Mouse (Mus musculus) midbrain, embryonic 14.5 days (tissue): Measurements from ENCODE around the gene Zfp82. TPM values are rescaled to one million over a fixed set of nuclear protein-coding genes. Genes with fewer than 3 reads are reported as not detected.

Experiments
- ATAC-seq: fragments of 200-750 bp; cut with Nextera tagmentation; 2 replicates; pipeline ENCODE4 v1.8.0; 2017; ENCODE audit warnings: moderate number of reproducible peaks, moderate library complexity; ENCODE audit not compliant: low FRiP score, low TSS enrichment
- DNase-seq: peaks from one replicate; pipeline ENCODE4 v3.0.0-alpha.2; 2015
- H3K27ac ChIP-seq: fragments of 300-500 bp; sonication (generic); replicated peaks from 2 replicates; pipeline ENCODE4 v1.5.1; 2014; ENCODE audit warnings: mild to moderate bottlenecking, low read depth, low read length, moderate library complexity
- H3K27me3 ChIP-seq: fragments of 300-500 bp; sonication (generic); 2 replicates; pipeline ENCODE4 v1.6.1; 2014; ENCODE audit warnings: low read length, control low read depth, mixed read lengths; ENCODE audit not compliant: control insufficient read depth, insufficient read depth
- H3K36me3 ChIP-seq: fragments of 300-500 bp; sonication (generic); 2 replicates; pipeline ENCODE4 v1.6.1; 2014; ENCODE audit warnings: low read length, control low read depth; ENCODE audit not compliant: control insufficient read depth, insufficient read depth
- H3K4me1 ChIP-seq: fragments of 300-500 bp; sonication (generic); 2 replicates; pipeline ENCODE4 v1.6.1; 2014; ENCODE audit warnings: mild to moderate bottlenecking, antibody characterized with exemption, low read length, control low read depth; ENCODE audit not compliant: control insufficient read depth, insufficient read depth
- H3K4me2 ChIP-seq: fragments of 300-500 bp; sonication (generic); 2 replicates; pipeline ENCODE4 v1.6.1; 2014; ENCODE audit warnings: mild to moderate bottlenecking, low read length, moderate library complexity
- H3K4me3 ChIP-seq: fragments of 300-500 bp; sonication (generic); replicated peaks from 2 replicates; pipeline ENCODE4 v1.5.1; 2014; ENCODE audit warnings: low read depth, low read length
- H3K9ac ChIP-seq: fragments of 300-500 bp; sonication (generic); replicated peaks from 2 replicates; pipeline ENCODE4 v1.6.1; 2014; ENCODE audit warnings: mild to moderate bottlenecking, low read length, moderate library complexity
- H3K9me3 ChIP-seq: fragments of 300-500 bp; sonication (generic); 2 replicates; pipeline ENCODE4 v1.6.1; 2016; ENCODE audit warnings: low read length, control low read depth, mixed read lengths; ENCODE audit not compliant: control insufficient read depth
- WGBS: fragments of 180-500 bp; shearing (Covaris S2); extraction: QIAGEN DNeasy Blood & Tissue Kit; methylation state at CpG from one replicate; pipeline ENCODE4 v1.1.7; 2014; 5-methylcytosine and 5-hydroxymethylcytosine counted together
- microRNA-seq: library from miRNA; unstranded; fragments of <30 nt; microRNA quantifications from one replicate; pipeline ENCODE4, GENCODE M21; 2016
- polyA plus RNA-seq: library from polyadenylated mRNA; unstranded; fragments of >200 nt; fragmentation: Nextera tagmentation; extraction: Ambion mirVana; gene quantifications from 2 replicates; pipeline ENCODE4 v1.2.1, GENCODE M21; 2014

Zfp82 gene
- polyA plus RNA-seq, 1 experiment from 2014 or later: 11.6 TPM

- Histone ChIP-seq H3K4me2 (0 out of 2 replicates have a peak overlapping the region, but pooled peaks have one; percentile 7), H3K4me1 (peaks cover 7% of the 10 kb centered on the region; the same call in 1 of the 2 replicates), H3K27me3 (no peaks in the 10 kb centered on the region), H3K9me3 (no peaks in the 10 kb centered on the region), H3K9ac (no peak overlapping the region), H3K27ac (peak overlapping the region; percentile 45; the same call in 1 of the 2 replicates), H3K36me3 (peaks cover 24% of the 10 kb centered on the region), H3K4me3 (no peak overlapping the region)
- DNase-seq: peak; percentile 67
- ATAC-seq: no peak; the same call in 1 of the 2 replicates
- 51% methylated on average over 21 of the region's 21 CpGs for WGBS
Measured at GRCm38 (mm10) chr7:30009321-30010085, 63.2 kb downstream of the Zfp82 start.

GRCm38 (mm10) chr7:30008020-30008690 is 64.5 kb downstream of the Zfp82 start:
- no peak overlapping the region for H3K4me2 ChIP-seq
- ATAC-seq (no peak), DNase-seq (no peak)
- peaks cover 7% of the 10 kb centered on the region; the same call in 1 of the 2 replicates for H3K4me1 ChIP-seq
- no peaks in the 10 kb centered on the region for H3K9me3 ChIP-seq
- H3K9ac ChIP-seq: no peak overlapping the region; the same call in 1 of the 2 replicates
- H3K27ac ChIP-seq: no peak overlapping the region
- 84% methylated on average over 6 of the region's 6 CpGs for WGBS
- no peak overlapping the region for H3K4me3 ChIP-seq
- peaks cover 16% of the 10 kb centered on the region for H3K36me3 ChIP-seq
- no peaks in the 10 kb centered on the region for H3K27me3 ChIP-seq

GRCm38 (mm10) chr7:30007601-30008000 is 65.1 kb downstream of the Zfp82 start:
- Histone ChIP-seq H3K27me3 (no peaks in the 10 kb centered on the region), H3K4me2 (no peak overlapping the region), H3K27ac (no peak overlapping the region), H3K4me3 (no peak overlapping the region), H3K4me1 (peaks cover 7% of the 10 kb centered on the region; the same call in 1 of the 2 replicates), H3K36me3 (peaks cover 16% of the 10 kb centered on the region), H3K9me3 (no peaks in the 10 kb centered on the region), H3K9ac (no peak overlapping the region)
- 97% methylated on average over 1 of the region's 1 CpGs for WGBS
- ATAC-seq: no peak
- no peak for DNase-seq

Small RNAs within 50 kb of the gene (microRNA-seq; reads per million reads assigned to microRNA genes)
- gene Gm23368: not detected

Other genes starting within 250 kb of the Zfp82 start
- gene Zfp940, start 219.2 kb downstream of the Zfp82 start, polyA plus RNA-seq: 13.7 and 16.5 TPM in 2 replicates
- 23.9 and 25.4 TPM in 2 replicates for gene Zfp420, start 212.9 kb downstream of the Zfp82 start, polyA plus RNA-seq
- 13.8 and 17.5 TPM in 2 replicates for gene Zfp27, start 166.3 kb downstream of the Zfp82 start, polyA plus RNA-seq
- 7.0 and 12.3 TPM in 2 replicates for gene Zfp383, start 164.7 kb downstream of the Zfp82 start, polyA plus RNA-seq
- gene Zfp74, start 118.8 kb downstream of the Zfp82 start, polyA plus RNA-seq: 16.3 and 22.1 TPM in 2 replicates
- 3.3 and 5.5 TPM in 2 replicates for gene Zfp568, start 88.9 kb downstream of the Zfp82 start, polyA plus RNA-seq
- gene Zfp14, start 21.5 kb downstream of the Zfp82 start, polyA plus RNA-seq: 13.5 and 14.3 TPM in 2 replicates
- gene Gm26920, start 17.5 kb upstream of the Zfp82 start, polyA plus RNA-seq: 1.7 and 1.8 TPM in 2 replicates
- gene Zfp566, start 17.6 kb upstream of the Zfp82 start, polyA plus RNA-seq: 17.5 and 21.1 TPM in 2 replicates
- 86.6 and 101 TPM in 2 replicates for gene Zfp260, start 21.9 kb upstream of the Zfp82 start, polyA plus RNA-seq
- gene Zfp382, start 49.0 kb upstream of the Zfp82 start, polyA plus RNA-seq: 10.7 and 11.7 TPM in 2 replicates
- gene Zfp146, start 96.8 kb upstream of the Zfp82 start, polyA plus RNA-seq: 18.5 and 19.7 TPM in 2 replicates
- 5.5 TPM in 2 replicates for gene Cox7a1, start 111.2 kb upstream of the Zfp82 start, polyA plus RNA-seq
- 53.0 and 70.5 TPM in 2 replicates for gene Capns1, start 125.9 kb upstream of the Zfp82 start, polyA plus RNA-seq
- 176 and 240 TPM in 2 replicates for gene Polr2i, start 159.0 kb upstream of the Zfp82 start, polyA plus RNA-seq
- gene Tbcb, start 159.4 kb upstream of the Zfp82 start, polyA plus RNA-seq: 337 and 360 TPM in 2 replicates
- not detected in 2 replicates for gene Ovol3, start 162.8 kb upstream of the Zfp82 start, polyA plus RNA-seq
- 0.58 and 0.61 TPM in 2 replicates for gene Thap8, start 207.2 kb upstream of the Zfp82 start, polyA plus RNA-seq
- 2.5 and 5.0 TPM in 2 replicates for gene Wdr62, start 207.5 kb upstream of the Zfp82 start, polyA plus RNA-seq
- gene Clip3, start 218.8 kb upstream of the Zfp82 start, polyA plus RNA-seq: 121 and 131 TPM in 2 replicates
- gene Alkbh6, start 235.8 kb upstream of the Zfp82 start, polyA plus RNA-seq: 107 and 145 TPM in 2 replicates
- gene Syne4, start 241.9 kb upstream of the Zfp82 start, polyA plus RNA-seq: 9.3 and 10.2 TPM in 2 replicates
- not detected in 2 replicates for gene E130208F15Rik, start 248.8 kb upstream of the Zfp82 start, polyA plus RNA-seq